Mouse (Mus musculus) CH12.LX (cell line): Measurements from ENCODE around the gene Per1.

ENCODE experiments used
- CHD2 ChIP-seq: IDR thresholded peaks from 2 replicates; pipeline ENCODE4 v1.6.1; 2011; ENCODE audit warnings: low read length, improper control_type of control experiment
- CTCF ChIP-seq, 2 experiments: IDR thresholded peaks in 1 of 2; conservative IDR thresholded peaks in 1 of 2; 2 replicates each; pipeline ENCODE4 v1.5.1; 2011 to 2012; ENCODE audit warnings: low read depth in 2 of 2, low read length in 2 of 2, improper control_type of control experiment in 1 of 2, inconsistent platforms in 1 of 2, mild to moderate bottlenecking in 1 of 2, moderate library complexity in 1 of 2
- ELF1 ChIP-seq: IDR thresholded peaks from 2 replicates; pipeline ENCODE4 v1.6.1; 2014; ENCODE audit warnings: low read depth, mild to moderate bottlenecking, inconsistent platforms, low read length, improper control_type of control experiment
- EP300 ChIP-seq: IDR thresholded peaks from 2 replicates; pipeline ENCODE4 v1.6.1; 2011; ENCODE audit warnings: low read length, improper control_type of control experiment
- ETS1 ChIP-seq: conservative IDR thresholded peaks from 2 replicates; pipeline ENCODE4 v1.6.1; 2012; ENCODE audit warnings: low read depth, mild to moderate bottlenecking, inconsistent platforms, low read length, improper control_type of control experiment, moderate library complexity
- HCFC1 ChIP-seq: IDR thresholded peaks from 2 replicates; pipeline ENCODE4 v1.6.1; 2012; ENCODE audit warnings: low read depth, mild to moderate bottlenecking, inconsistent platforms, low read length, improper control_type of control experiment
- NRF1 ChIP-seq: IDR thresholded peaks from 2 replicates; pipeline ENCODE4 v1.6.1; 2014; ENCODE audit warnings: low read depth, mild to moderate bottlenecking, inconsistent platforms, low read length, improper control_type of control experiment, moderate library complexity
- POLR2A ChIP-seq: IDR thresholded peaks from 2 replicates; pipeline ENCODE4 v1.6.1; 2011; ENCODE audit warnings: low read depth, mild to moderate bottlenecking, improper control_type of control experiment, low read length
- RCOR1 ChIP-seq: conservative IDR thresholded peaks from 2 replicates; pipeline ENCODE4 v1.6.1; 2012; ENCODE audit warnings: low read depth, mild to moderate bottlenecking, inconsistent platforms, low read length, improper control_type of control experiment
- SMC3 ChIP-seq: IDR thresholded peaks from 2 replicates; pipeline ENCODE4 v1.6.1; 2011; ENCODE audit warnings: low read depth, low read length, improper control_type of control experiment
- TCF12 ChIP-seq: IDR thresholded peaks from 2 replicates; pipeline ENCODE4 v1.6.1; 2014; ENCODE audit warnings: low read depth, mild to moderate bottlenecking, inconsistent platforms, low read length, improper control_type of control experiment
- ZC3H11A ChIP-seq: IDR thresholded peaks from 2 replicates; pipeline ENCODE4 v1.6.1; 2012; ENCODE audit warnings: low read depth, mild to moderate bottlenecking, inconsistent platforms, low read length, improper control_type of control experiment
- ZNF384 ChIP-seq: IDR thresholded peaks from 2 replicates; pipeline ENCODE4 v1.6.1; 2012; ENCODE audit warnings: low read depth, low read length, improper control_type of control experiment, inconsistent platforms

- TF ChIP-seq POLR2A: no peak
- no peak for TF ChIP-seq HCFC1
- no peak for TF ChIP-seq CTCF (conservative IDR thresholded peaks at IDR 0.05 in 1 of 2, IDR thresholded peaks at IDR 0.05 in 1 of 2; ENCODE audit: low read depth in 2 of 2, low read length in 2 of 2)
- TF ChIP-seq EP300: no peak
- TF ChIP-seq RCOR1: no peak
- TF ChIP-seq ZNF384: no peak
- TF ChIP-seq ELF1: no peak
- TF ChIP-seq ETS1: no peak
- TF ChIP-seq CHD2: no peak
- TF ChIP-seq SMC3: no peak
- TF ChIP-seq NRF1: no peak
- no peak for TF ChIP-seq ZC3H11A
- TF ChIP-seq TCF12: no peak
These were observed 38.5 kb downstream of the Per1 start for GRCm38 (mm10) chr11:69133566-69133922.
